Mouse (Mus musculus) thymus, adult 2 months (tissue): ENCODE data around the gene Tceanc2. TPM values are rescaled to one million over a fixed set of nuclear protein-coding genes. Genes with fewer than 3 reads are reported as not detected.

Experiments used
- DNase-seq: peaks from one replicate; pipeline ENCODE4 v3.0.0; 2021
- H3K27ac ChIP-seq: fragments of 200-500 bp; 2 replicates; pipeline ENCODE4 v1.5.1; 2012; ENCODE audit warnings: low read length, control low read depth; ENCODE audit not compliant: control insufficient read depth, insufficient read depth
- H3K27me3 ChIP-seq: fragments of 200-500 bp; 2 replicates; pipeline ENCODE4 v1.6.1; 2012; ENCODE audit warnings: mild to moderate bottlenecking, low read length, moderate library complexity, mixed read lengths; ENCODE audit not compliant: control insufficient read depth, insufficient read depth
- H3K36me3 ChIP-seq: fragments of 200-500 bp; 2 replicates; pipeline ENCODE4 v1.6.1; 2012; ENCODE audit warnings: mild to moderate bottlenecking, low read length, moderate library complexity; ENCODE audit not compliant: control insufficient read depth, insufficient read depth
- H3K4me1 ChIP-seq: fragments of 200-500 bp; replicated peaks from 2 replicates; pipeline ENCODE4 v1.6.1; 2012; ENCODE audit warnings: low read length; ENCODE audit not compliant: control insufficient read depth, insufficient read depth
- H3K4me3 ChIP-seq: fragments of 200-500 bp; 2 replicates; pipeline ENCODE4 v1.5.1; 2012; ENCODE audit warnings: mild to moderate bottlenecking, low read length, control low read depth, moderate library complexity; ENCODE audit not compliant: control insufficient read depth, insufficient read depth
- CTCF ChIP-seq: fragments of 200-500 bp; IDR thresholded peaks from 2 replicates; pipeline ENCODE4 v1.5.1; 2012; ENCODE audit warnings: mild to moderate bottlenecking, control low read depth, low read length, moderate library complexity, borderline replicate concordance; ENCODE audit not compliant: control insufficient read depth, poor library complexity, insufficient read depth; ENCODE audit errors: extremely low read depth
- POLR2A ChIP-seq: fragments of 200-500 bp; IDR thresholded peaks from 2 replicates; pipeline ENCODE4 v1.6.1; 2012; ENCODE audit warnings: mild to moderate bottlenecking, low read length, control low read depth, moderate library complexity; ENCODE audit not compliant: control insufficient read depth, poor library complexity, insufficient read depth; ENCODE audit errors: extremely low read depth
- WGBS: fragments of 180-500 bp; shearing (Covaris S2); methylation state at CpG from one replicate; pipeline ENCODE4 v1.1.7; 2018; 5-methylcytosine and 5-hydroxymethylcytosine counted together
- polyA plus RNA-seq: library from polyadenylated mRNA; depleted of rRNA; stranded (reverse); fragments of >200 nt; gene quantifications from 2 replicates; pipeline ENCODE4 v1.2.3, GENCODE M21; 2012

Gene Tceanc2
- polyA plus RNA-seq, 1 experiment = 13.8 TPM

DNA sequence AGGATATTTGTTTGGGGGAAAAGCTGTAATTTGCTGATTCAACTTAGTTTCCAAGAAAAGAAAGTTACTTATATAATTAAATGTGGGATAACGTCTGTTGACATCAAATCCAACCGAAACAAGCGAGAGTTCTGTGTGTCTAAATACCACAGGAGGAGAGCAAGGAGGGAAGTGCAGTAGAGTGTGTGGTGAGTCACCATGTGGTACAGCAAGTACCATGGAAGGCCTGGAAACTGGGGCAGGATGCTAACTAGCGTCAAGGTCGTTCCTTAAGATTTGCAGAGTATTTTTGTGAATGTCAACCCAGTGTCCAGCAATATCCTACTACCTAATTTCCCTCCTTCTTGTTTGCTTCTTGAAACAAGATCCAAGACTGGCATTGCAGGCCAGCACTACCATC, 19.2 kb upstream of the Tceanc2 start:
- no peaks in the 10 kb centered on the region for H3K27me3 ChIP-seq
- no peak overlapping the region for H3K27ac ChIP-seq
- WGBS = 98% methylated on average over 5 of the region's 5 CpGs
- no peak for TF ChIP-seq CTCF
- no peak for TF ChIP-seq POLR2A
- no peak for DNase-seq
- H3K36me3 ChIP-seq = peaks cover 93% of the 10 kb centered on the region
- no peak overlapping the region for H3K4me3 ChIP-seq
- H3K4me1 ChIP-seq = peaks cover 11% of the 10 kb centered on the region

DNA sequence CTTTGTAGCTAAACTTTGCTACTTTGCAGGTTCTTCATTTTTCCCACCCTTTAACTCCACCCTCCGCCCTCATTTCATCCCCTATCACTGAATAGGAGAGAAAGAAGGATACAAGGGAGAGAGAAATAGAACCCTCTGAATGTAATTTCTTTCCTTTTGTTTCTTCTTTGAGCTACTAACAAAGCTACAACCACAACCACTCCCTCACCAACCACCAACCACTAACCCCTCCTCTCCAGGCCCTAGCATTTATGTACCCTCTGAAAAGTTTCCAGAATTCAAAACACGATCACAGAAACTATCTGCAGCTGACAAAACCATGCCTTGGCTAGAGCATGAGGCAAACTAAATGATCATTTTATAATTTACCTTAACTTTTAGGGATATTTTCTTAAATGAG, 17.5 kb upstream of the Tceanc2 start:
- Histone ChIP-seq H3K4me3 (no peak overlapping the region), H3K27me3 (no peaks in the 10 kb centered on the region), H3K36me3 (peaks cover 93% of the 10 kb centered on the region), H3K27ac (no peak overlapping the region), H3K4me1 (peaks cover 6% of the 10 kb centered on the region)
- WGBS = 31% methylated on average over 2 of the region's 2 CpGs
- no peak for TF ChIP-seq CTCF
- TF ChIP-seq POLR2A = no peak
- DNase-seq = no peak

DNA sequence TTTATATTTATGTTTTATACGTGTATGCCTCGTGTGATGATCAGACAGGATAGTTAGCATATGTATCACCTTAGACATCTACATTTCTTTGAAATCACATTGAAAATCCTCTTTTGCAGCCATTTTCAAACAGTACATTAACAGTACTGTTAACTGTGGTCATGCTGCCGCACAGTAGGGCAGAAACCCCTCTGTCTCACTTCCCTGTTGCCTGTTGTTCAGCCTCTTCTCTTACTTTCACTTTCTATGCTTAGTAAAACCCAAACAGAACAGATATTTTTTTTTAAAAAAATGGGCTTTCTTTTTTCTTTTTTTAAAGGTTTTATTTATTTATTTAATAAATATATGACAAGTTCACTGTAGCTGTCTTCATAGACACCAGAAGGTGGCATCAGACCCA, 14.9 kb upstream of the Tceanc2 start:
- H3K27me3 ChIP-seq = no peaks in the 10 kb centered on the region
- TF ChIP-seq POLR2A (no peak), CTCF (no peak)
- no peak overlapping the region for H3K4me3 ChIP-seq
- no peak for DNase-seq
- 97% methylated on average over 3 of the region's 3 CpGs for WGBS
- peaks cover 2% of the 10 kb centered on the region; the same call in 1 of the 2 replicates for H3K4me1 ChIP-seq
- H3K36me3 ChIP-seq = peaks cover 91% of the 10 kb centered on the region
- H3K27ac ChIP-seq = no peak overlapping the region

DNA sequence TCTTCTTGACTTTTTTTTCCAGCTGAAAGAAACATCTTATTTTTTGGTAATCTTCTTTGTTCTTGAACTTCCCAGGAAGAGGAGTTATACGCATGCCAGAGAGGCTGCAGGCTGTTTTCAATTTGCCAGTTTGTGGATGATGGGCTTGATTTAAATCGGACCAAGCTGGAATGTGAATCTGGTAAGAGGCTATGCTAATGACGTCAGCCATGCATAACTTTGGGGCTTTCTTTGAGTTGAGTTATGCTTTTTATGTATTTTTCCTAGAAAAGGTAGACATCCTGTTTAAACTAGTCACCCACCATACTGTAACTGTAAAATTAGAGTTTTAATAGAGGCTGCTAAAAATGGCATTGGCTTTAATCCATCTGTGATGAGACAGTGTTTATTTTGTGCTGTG, 6.8 kb upstream of the Tceanc2 start:
- Histone ChIP-seq H3K4me3 (no peak overlapping the region), H3K36me3 (peaks cover 50% of the 10 kb centered on the region), H3K4me1 (no peaks in the 10 kb centered on the region), H3K27ac (no peak overlapping the region), H3K27me3 (no peaks in the 10 kb centered on the region)
- no peak for TF ChIP-seq CTCF
- no peak for TF ChIP-seq POLR2A
- no peak for DNase-seq
- WGBS = 95% methylated on average over 3 of the region's 3 CpGs

DNA sequence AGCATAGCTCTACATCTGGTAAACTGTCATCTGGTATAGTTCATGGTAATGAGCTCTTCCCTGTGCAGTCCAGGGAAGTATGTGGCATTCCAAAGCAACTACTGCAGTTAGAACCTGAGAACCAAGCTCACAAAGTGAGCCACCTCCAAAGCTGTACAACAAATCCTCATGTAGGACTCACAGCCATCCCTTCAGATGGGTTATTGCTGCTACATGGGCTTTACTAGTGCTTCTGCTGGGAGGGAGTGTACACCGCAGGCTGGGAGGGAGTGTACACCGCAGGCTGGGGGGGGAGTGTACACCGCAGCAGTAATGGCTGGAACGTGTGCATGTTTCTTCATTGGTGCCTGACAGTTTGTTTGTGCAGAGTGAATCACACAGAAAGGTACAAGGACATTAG, 4.3 kb upstream of the Tceanc2 start:
- Histone ChIP-seq H3K27me3 (no peaks in the 10 kb centered on the region), H3K4me3 (no peak overlapping the region), H3K36me3 (peaks cover 25% of the 10 kb centered on the region), H3K27ac (no peak overlapping the region), H3K4me1 (peaks cover 6% of the 10 kb centered on the region; the same call in 1 of the 2 replicates)
- WGBS = 86% methylated on average over 4 of the region's 4 CpGs
- no peak for TF ChIP-seq CTCF
- TF ChIP-seq POLR2A = no peak
- DNase-seq = no peak

DNA sequence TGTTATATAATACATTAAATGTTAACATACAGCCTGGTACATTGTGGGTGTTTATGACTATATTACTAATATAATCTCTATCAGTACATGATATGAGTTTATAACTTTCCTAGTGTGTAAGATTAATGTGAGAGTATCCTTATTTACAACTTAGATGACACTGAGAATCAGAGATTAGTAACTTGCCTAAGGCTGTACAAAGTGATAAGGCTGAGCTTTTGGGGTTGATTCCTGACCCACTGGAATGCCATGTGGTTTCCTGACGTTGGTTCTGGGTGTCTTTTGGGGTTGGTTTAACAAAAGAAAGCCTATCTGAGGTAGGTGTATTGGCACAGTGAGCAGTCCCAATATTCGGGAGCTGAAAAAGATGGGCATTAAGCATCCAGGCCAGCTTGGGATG, 3.9 kb upstream of the Tceanc2 start:
- Histone ChIP-seq H3K36me3 (peaks cover 21% of the 10 kb centered on the region), H3K4me3 (no peak overlapping the region), H3K27ac (no peak overlapping the region), H3K4me1 (peaks cover 6% of the 10 kb centered on the region; the same call in 1 of the 2 replicates), H3K27me3 (no peaks in the 10 kb centered on the region)
- TF ChIP-seq POLR2A = no peak
- TF ChIP-seq CTCF = no peak
- no peak for DNase-seq
- WGBS = 47% methylated on average over 2 of the region's 2 CpGs

DNA sequence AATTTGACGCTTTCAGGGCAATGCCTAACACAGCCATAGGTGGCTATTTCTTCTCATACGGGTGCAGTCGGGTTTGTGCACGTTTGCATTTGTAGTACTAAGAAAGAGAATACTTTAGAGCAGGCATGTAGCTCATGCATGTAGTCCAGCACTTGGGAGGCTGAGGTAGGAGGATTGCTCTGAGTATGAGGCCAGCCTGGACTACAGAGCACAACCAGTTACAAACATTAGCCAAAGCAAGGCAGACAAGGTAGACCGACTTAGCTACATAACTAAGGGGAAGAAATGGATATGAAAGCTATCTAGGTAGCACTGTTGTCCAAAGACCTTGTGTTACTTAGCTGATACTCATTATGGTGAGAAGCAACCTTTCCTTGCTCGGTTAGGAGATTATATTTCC, 3.0 kb upstream of the Tceanc2 start:
- no peak for DNase-seq
- Histone ChIP-seq H3K4me1 (peaks cover 8% of the 10 kb centered on the region; the same call in 1 of the 2 replicates), H3K27me3 (no peaks in the 10 kb centered on the region), H3K4me3 (no peak overlapping the region), H3K36me3 (peaks cover 12% of the 10 kb centered on the region), H3K27ac (no peak overlapping the region)
- no peak for TF ChIP-seq CTCF
- no peak for TF ChIP-seq POLR2A
- WGBS = 72% methylated on average over 6 of the region's 6 CpGs

DNA sequence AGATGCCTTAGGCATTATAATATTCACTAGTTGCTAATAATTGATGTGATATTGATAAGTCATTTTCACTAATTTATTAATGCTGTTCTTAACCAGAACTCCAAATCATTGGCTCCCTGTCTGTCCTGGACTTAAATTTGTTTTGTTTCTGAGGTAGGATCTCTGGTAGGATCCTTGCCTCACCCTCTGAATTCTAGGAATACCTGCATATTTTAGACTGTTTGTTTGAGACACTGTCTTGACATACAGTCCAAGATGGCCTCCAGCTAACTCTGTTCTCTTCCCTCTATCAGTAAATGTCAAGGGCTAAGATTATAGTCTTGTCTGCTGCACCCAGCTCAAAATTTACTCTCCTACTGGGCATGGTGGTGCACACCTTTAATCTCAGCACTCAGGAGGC, 1.8 kb upstream of the Tceanc2 start:
- TF ChIP-seq CTCF (no peak), POLR2A (no peak)
- Histone ChIP-seq H3K27me3 (no peaks in the 10 kb centered on the region), H3K27ac (no peak overlapping the region), H3K36me3 (peaks cover under 1% of the 10 kb centered on the region; the same call in 1 of the 2 replicates), H3K4me3 (no peak overlapping the region), H3K4me1 (peaks cover 8% of the 10 kb centered on the region; the same call in 1 of the 2 replicates)
- DNase-seq = no peak
